Mouse (Mus musculus): ENCODE data around the gene Ptprs. TPM values are rescaled to one million over a fixed set of nuclear protein-coding genes. Genes with fewer than 3 reads are reported as not detected.
"Not testable (repeated sequence)": the region's sequence is repeated elsewhere in the genome, so short reads cannot be mapped to it uniquely, and the experiment has no call there.

Ptprs gene
- polyA plus RNA-seq, 1 experiment: 241 TPM

GRCm38 (mm10) chr17:56510473-56510969 lies 34.2 kb upstream of the Ptprs start:
- peaks cover 44% of the 10 kb centered on the region for H3K4me1 ChIP-seq (ENCODE audit: control insufficient read depth, insufficient read depth, low read length)
- TF ChIP-seq CTCF (IDR thresholded peaks at IDR 0.05; ENCODE audit: insufficient read depth, low read depth, low read length): no peak
- TF ChIP-seq POLR2A (IDR thresholded peaks at IDR 0.05; ENCODE audit: insufficient read depth, low read depth, low read length): no peak
- H3K27ac ChIP-seq (ENCODE audit: insufficient read depth, low read depth, low read length): no peak overlapping the region
- WGBS: 32% methylated on average over 27 of the region's 27 CpGs
- no peak overlapping the region for H3K4me3 ChIP-seq (ENCODE audit: insufficient read depth, low read depth, low read length)

GRCm38 (mm10) chr17:56509707-56510472 lies 33.6 kb upstream of the Ptprs start:
- Histone ChIP-seq H3K4me3 (ENCODE audit: insufficient read depth, low read depth, low read length) (no peak overlapping the region), H3K27ac (ENCODE audit: insufficient read depth, low read depth, low read length) (no peak overlapping the region), H3K4me1 (ENCODE audit: control insufficient read depth, insufficient read depth, low read length) (peaks cover 37% of the 10 kb centered on the region)
- TF ChIP-seq POLR2A (IDR thresholded peaks at IDR 0.05; ENCODE audit: insufficient read depth, low read depth, low read length) (no peak), CTCF (IDR thresholded peaks at IDR 0.05; ENCODE audit: insufficient read depth, low read depth, low read length) (no peak)
- 10% methylated on average over 35 of the region's 37 CpGs for WGBS

GRCm38 (mm10) chr17:56509021-56509640 lies 32.8 kb upstream of the Ptprs start:
- Histone ChIP-seq H3K27ac (ENCODE audit: insufficient read depth, low read depth, low read length) (no peak overlapping the region), H3K4me3 (ENCODE audit: insufficient read depth, low read depth, low read length) (no peak overlapping the region), H3K4me1 (ENCODE audit: control insufficient read depth, insufficient read depth, low read length) (peaks cover 37% of the 10 kb centered on the region)
- TF ChIP-seq POLR2A (IDR thresholded peaks at IDR 0.05; ENCODE audit: insufficient read depth, low read depth, low read length): no peak
- no peak for TF ChIP-seq CTCF (IDR thresholded peaks at IDR 0.05; ENCODE audit: insufficient read depth, low read depth, low read length)
- WGBS: 39% methylated on average over 10 of the region's 10 CpGs

- TF ChIP-seq POLR2A (IDR thresholded peaks at IDR 0.05; ENCODE audit: insufficient read depth, low read depth, low read length): peak; percentile 55; the same call in 1 of the 2 replicates
- TF ChIP-seq CTCF (IDR thresholded peaks at IDR 0.05; ENCODE audit: insufficient read depth, low read depth, low read length): no peak
- peak overlapping the region; percentile 100 for H3K27ac ChIP-seq (ENCODE audit: insufficient read depth, low read depth, low read length)
- under 1% methylated on average over 42 of the region's 42 CpGs for WGBS
- peak overlapping the region; percentile 57 for H3K4me3 ChIP-seq (ENCODE audit: insufficient read depth, low read depth, low read length)
- peaks cover 39% of the 10 kb centered on the region for H3K4me1 ChIP-seq (ENCODE audit: control insufficient read depth, insufficient read depth, low read length)
Measured at GRCm38 (mm10) chr17:56507161-56508068, 31.1 kb upstream of the Ptprs start.

GRCm38 (mm10) chr17:56506417-56507065 lies 30.3 kb upstream of the Ptprs start:
- H3K4me3 ChIP-seq (ENCODE audit: insufficient read depth, low read depth, low read length): peak overlapping the region; percentile 57

GRCm38 (mm10) chr17:56505401-56505800 lies 29.1 kb upstream of the Ptprs start:
- H3K4me1 ChIP-seq (ENCODE audit: control insufficient read depth, insufficient read depth, low read length): peaks cover 28% of the 10 kb centered on the region
- WGBS: 85% methylated on average over 10 of the region's 10 CpGs
- H3K4me3 ChIP-seq (ENCODE audit: insufficient read depth, low read depth, low read length): no peak overlapping the region
- H3K27ac ChIP-seq (ENCODE audit: insufficient read depth, low read depth, low read length): no peak overlapping the region
- no peak for TF ChIP-seq POLR2A (IDR thresholded peaks at IDR 0.05; ENCODE audit: insufficient read depth, low read depth, low read length)

More at GRCm38 (mm10) chr17:56506417-56507065, 30.3 kb upstream of the Ptprs start:
- H3K4me1 ChIP-seq (ENCODE audit: control insufficient read depth, insufficient read depth, low read length): peaks cover 39% of the 10 kb centered on the region
- no peak for TF ChIP-seq CTCF (IDR thresholded peaks at IDR 0.05; ENCODE audit: insufficient read depth, low read depth, low read length)
- TF ChIP-seq POLR2A (IDR thresholded peaks at IDR 0.05; ENCODE audit: insufficient read depth, low read depth, low read length): no peak
- H3K27ac ChIP-seq (ENCODE audit: insufficient read depth, low read depth, low read length): peak overlapping the region; percentile 100
- 67% methylated on average over 15 of the region's 15 CpGs for WGBS

GRCm38 (mm10) chr17:56502526-56502925 lies 26.2 kb upstream of the Ptprs start:
- TF ChIP-seq POLR2A (IDR thresholded peaks at IDR 0.05; ENCODE audit: insufficient read depth, low read depth, low read length) (no peak), CTCF (IDR thresholded peaks at IDR 0.05; ENCODE audit: insufficient read depth, low read depth, low read length) (no peak)
- no peak overlapping the region for H3K27ac ChIP-seq (ENCODE audit: insufficient read depth, low read depth, low read length)
- H3K4me3 ChIP-seq (ENCODE audit: insufficient read depth, low read depth, low read length): no peak overlapping the region
- WGBS: 8% methylated on average over 9 of the region's 9 CpGs
- H3K4me1 ChIP-seq (ENCODE audit: control insufficient read depth, insufficient read depth, low read length): peaks cover 19% of the 10 kb centered on the region

- not testable (repeated sequence) for H3K4me3 ChIP-seq (ENCODE audit: insufficient read depth, low read depth, low read length)
- Histone ChIP-seq H3K4me1 (ENCODE audit: control insufficient read depth, insufficient read depth, low read length) (peaks cover 14% of the 10 kb centered on the region), H3K27ac (ENCODE audit: insufficient read depth, low read depth, low read length) (peak overlapping the region; percentile 46; the same call in 1 of the 2 replicates)
- WGBS: 25% methylated on average over 2 of the region's 2 CpGs
Measured at GRCm38 (mm10) chr17:56501635-56502400, 25.5 kb upstream of the Ptprs start.

All from olfactory bulb, adult 2 months (tissue).